Mouse (Mus musculus) embryonic fibroblast, embryonic 13.5 days (primary cell): ENCODE measurements around the gene Khdc3.

Experiments
- CTCF ChIP-seq: IDR thresholded peaks from 2 replicates; pipeline ENCODE4 v1.5.1; 2011; ENCODE audit warnings: mild to moderate bottlenecking, control low read depth, low read length, moderate library complexity, borderline replicate concordance; ENCODE audit not compliant: insufficient read depth
- POLR2A ChIP-seq: IDR thresholded peaks from 2 replicates; pipeline ENCODE4 v1.6.1; 2011; ENCODE audit warnings: low read depth, mild to moderate bottlenecking, control low read depth, low read length, moderate library complexity

- no peak for TF ChIP-seq CTCF
- no peak for TF ChIP-seq POLR2A
These were observed 21.8 kb upstream of the Khdc3 start for GRCm38 (mm10) chr9:73079801-73080325.
